Mouse (Mus musculus) kidney, adult 8-10 months (tissue): ENCODE results near the gene Mrpl58.

Source experiments
- DNase-seq, 2 experiments: peaks; one replicate each; pipeline ENCODE4 v3.0.0; 2022

Mrpl58 gene

GRCm38 (mm10) chr11:115460976-115461375 lies 57.4 kb downstream of the Mrpl58 start:
- DNase-seq = no peak

- DNase-seq = no peak
These were observed 58.3 kb downstream of the Mrpl58 start for GRCm38 (mm10) chr11:115461846-115462242.
